Mouse (Mus musculus) cerebellum, adult 2 months (tissue): ENCODE results near the gene Olfr373.

Experiments
- CTCF ChIP-seq: fragments of 200-500 bp; IDR thresholded peaks from 2 replicates; pipeline ENCODE4 v1.5.1; 2011; ENCODE audit warnings: low read depth, mild to moderate bottlenecking, control low read depth, low read length, moderate library complexity, borderline replicate concordance; ENCODE audit not compliant: insufficient read depth
- POLR2A ChIP-seq: fragments of 200-500 bp; IDR thresholded peaks from 2 replicates; pipeline ENCODE4 v1.6.1; 2011; ENCODE audit warnings: low read length, control low read depth, borderline replicate concordance; ENCODE audit not compliant: insufficient read depth

DNA sequence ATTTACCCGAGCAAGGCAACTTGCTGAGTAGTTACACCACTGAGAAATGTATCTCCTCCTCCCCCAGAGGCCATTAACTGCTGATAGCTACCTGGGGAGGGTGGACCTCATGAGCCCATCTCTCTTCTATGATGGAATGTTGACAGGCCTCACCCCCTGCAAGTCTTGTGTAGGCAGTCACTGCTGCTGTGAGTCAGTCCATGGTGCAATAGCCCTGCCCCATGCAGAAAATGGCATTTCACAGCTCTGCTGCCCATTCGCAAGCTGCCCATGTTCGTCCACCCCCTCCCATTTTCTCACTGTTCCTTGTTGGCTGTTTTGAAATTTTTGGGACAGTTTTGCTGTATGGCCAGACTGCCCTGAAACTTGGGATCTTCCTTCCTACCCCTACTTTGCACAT lies 62.5 kb downstream of the Olfr373 start:
- no peak for TF ChIP-seq CTCF
- TF ChIP-seq POLR2A, result no peak
